Comparison of ENCODE assay signal across 22 mouse cellular contexts in genomic region chr1:54808401-54809097, GRCm38 (mm10).
DNase-seq lines count a peak whose midpoint lies in the region.
"Had no signal": no experiment of that assay in that cellular context is flagged by ENCODE, and none has a peak within 500 bp of the region (broad histone marks: within the 10 kb centered on the region; RNA-seq: fewer than 3 reads in every experiment).

No protein-coding gene starts in this region.

- H3K27me3 ChIP-seq in heart, embryonic 10.5 days (ENCODE audit: insufficient read depth, poor library complexity, severe bottlenecking), result no peaks in the 10 kb centered on the region
- H3K27me3 ChIP-seq: CH12.LX; embryonic facial prominence, embryonic 12.5 days; forebrain, embryonic 13.5 days; forebrain, embryonic 15.5 days; Patski had no signal

- peaks cover 4% of the 10 kb centered on the region; the same call in 1 of the 2 replicates for H3K4me1 ChIP-seq in heart, embryonic 10.5 days
- H3K4me1 ChIP-seq: embryonic facial prominence, embryonic 12.5 days; forebrain, embryonic 13.5 days; forebrain, embryonic 15.5 days had no signal

- H3K36me3 ChIP-seq in heart, embryonic 10.5 days, result no peaks in the 10 kb centered on the region
- H3K36me3 ChIP-seq: embryonic facial prominence, embryonic 10.5 days; embryonic facial prominence, embryonic 12.5 days; forebrain, embryonic 15.5 days; G1E had no signal

- H3K4me3 ChIP-seq in heart, embryonic 10.5 days, result no peak overlapping the region
- H3K4me3 ChIP-seq: embryonic facial prominence, embryonic 10.5 days; embryonic facial prominence, embryonic 12.5 days; forebrain, embryonic 13.5 days; forebrain, embryonic 15.5 days had no signal

- H3K27ac ChIP-seq in heart, embryonic 10.5 days, result no peak overlapping the region
- H3K27ac ChIP-seq: embryonic facial prominence, embryonic 10.5 days; embryonic facial prominence, embryonic 12.5 days; forebrain, embryonic 13.5 days; forebrain, embryonic 15.5 days had no signal

- no peaks in the 10 kb centered on the region for H3K9me3 ChIP-seq in heart, embryonic 10.5 days
- H3K9me3 ChIP-seq: embryonic facial prominence, embryonic 10.5 days; embryonic facial prominence, embryonic 12.5 days; forebrain, embryonic 13.5 days; forebrain, embryonic 15.5 days; G1E had no signal

- DNase-seq in heart, embryonic 10.5 days (ENCODE audit: low spot score), result peak; percentile 36
- DNase-seq in heart, adult 18-20 months, result no peak
- DNase-seq in 3T3-L1 (ENCODE audit: low read depth, low spot score), result peak; percentile 26
- DNase-seq in R1 (ENCODE audit: low read depth, low spot score), result peak; percentile 20
- DNase-seq in cerebellum, postnatal 14 days, result no peak
- DNase-seq: adrenal gland, adult 2 months; adrenal gland, postnatal 10 days; adrenal gland, postnatal 25 days; B cell, adult 2 months; cerebellum, adult 11 months; cerebellum, adult 18-20 months; cerebellum, adult 8-10 months; cerebellum, adult 9-11 months; cerebellum, postnatal 25 days; forebrain, postnatal 0 days had no signal

- 75% methylated on average over 4 of the region's 4 CpGs for WGBS in heart, embryonic 10.5 days

Comparison
In these comparisons a context has a peak if more than half of its experiments do, and no peak if none do; other contexts are left out.
1. DNase-seq: peak in heart, embryonic 10.5 days (single experiment), 3T3-L1 (single experiment) and R1 (single experiment); none in heart, adult 18-20 months (0 of 2) and cerebellum, postnatal 14 days (0 of 2).